Mouse (Mus musculus) neural tube, embryonic 10.5 days (tissue): ENCODE data around the gene Cacna2d1.

Experiments
- DNase-seq: peaks from one replicate; pipeline ENCODE4 v3.0.0-alpha.2; 2017; ENCODE audit warnings: low spot score; ENCODE audit errors: extremely low spot score

Gene Cacna2d1

GRCm38 (mm10) chr5:16136839-16137238, 202.3 kb downstream of the Cacna2d1 start:
- no peak for DNase-seq

DNA sequence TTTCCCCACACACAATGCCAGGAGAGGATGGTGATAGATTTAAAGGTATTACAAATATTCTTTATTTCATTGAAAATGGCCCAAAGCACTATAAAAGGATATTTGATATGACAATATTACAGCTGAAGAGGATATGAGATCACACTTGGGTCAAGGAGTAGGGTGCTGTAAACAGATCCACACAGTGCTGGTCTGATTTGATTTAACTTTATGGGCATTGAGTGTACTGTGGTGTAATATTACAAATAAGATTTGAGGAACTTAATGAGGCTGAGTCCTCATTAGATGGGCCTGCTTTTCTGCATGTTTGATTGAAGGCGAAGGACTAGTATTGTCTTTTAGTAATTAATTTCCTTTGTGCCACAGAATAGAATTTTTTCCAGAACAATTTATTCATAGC, 212.1 kb downstream of the Cacna2d1 start:
- DNase-seq: no peak

DNA sequence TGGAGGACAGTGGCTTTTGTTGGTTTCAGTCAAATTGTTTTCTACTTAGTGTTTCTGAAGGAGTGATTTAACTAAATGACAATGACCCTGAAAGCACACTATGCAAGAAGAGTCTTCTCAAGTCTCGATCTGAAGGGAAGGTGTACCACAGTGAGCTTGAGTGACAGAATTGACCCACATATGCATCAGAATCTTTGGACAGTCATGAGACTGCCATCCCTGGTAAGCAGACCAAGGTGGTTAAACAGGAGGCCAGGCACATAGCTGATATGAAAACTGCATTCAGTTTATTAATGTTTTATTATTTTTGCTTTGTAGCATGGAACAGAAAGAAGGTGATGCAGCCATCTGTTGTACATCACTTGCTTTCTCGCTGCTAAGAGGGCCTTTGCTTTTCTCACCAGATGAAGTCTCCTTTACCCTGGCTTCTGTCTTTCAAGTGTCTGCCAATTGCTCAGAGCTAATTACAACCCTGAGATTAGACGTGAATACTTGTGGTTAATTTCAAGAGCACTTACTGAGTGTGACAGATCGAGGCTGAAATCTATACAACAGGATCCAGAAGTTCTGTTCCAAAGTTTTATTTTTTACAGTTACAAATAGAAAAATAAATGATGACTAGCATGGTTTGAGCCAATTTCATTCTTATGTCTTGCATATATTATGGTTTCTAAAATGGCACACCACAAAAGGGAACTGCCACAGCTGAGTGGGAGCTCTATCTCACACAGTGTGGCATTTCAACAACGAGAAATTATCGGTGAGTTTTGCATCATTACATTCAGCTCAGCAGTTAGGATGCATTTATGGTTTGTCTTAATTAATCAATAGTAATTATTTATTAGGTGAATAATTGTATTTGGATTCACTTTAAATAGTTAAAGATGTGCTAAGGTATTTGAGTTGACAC, 221.1 kb downstream of the Cacna2d1 start:
- no peak for DNase-seq

- no peak for DNase-seq
These were observed 228.8 kb downstream of the Cacna2d1 start for GRCm38 (mm10) chr5:16163270-16163669.

DNA sequence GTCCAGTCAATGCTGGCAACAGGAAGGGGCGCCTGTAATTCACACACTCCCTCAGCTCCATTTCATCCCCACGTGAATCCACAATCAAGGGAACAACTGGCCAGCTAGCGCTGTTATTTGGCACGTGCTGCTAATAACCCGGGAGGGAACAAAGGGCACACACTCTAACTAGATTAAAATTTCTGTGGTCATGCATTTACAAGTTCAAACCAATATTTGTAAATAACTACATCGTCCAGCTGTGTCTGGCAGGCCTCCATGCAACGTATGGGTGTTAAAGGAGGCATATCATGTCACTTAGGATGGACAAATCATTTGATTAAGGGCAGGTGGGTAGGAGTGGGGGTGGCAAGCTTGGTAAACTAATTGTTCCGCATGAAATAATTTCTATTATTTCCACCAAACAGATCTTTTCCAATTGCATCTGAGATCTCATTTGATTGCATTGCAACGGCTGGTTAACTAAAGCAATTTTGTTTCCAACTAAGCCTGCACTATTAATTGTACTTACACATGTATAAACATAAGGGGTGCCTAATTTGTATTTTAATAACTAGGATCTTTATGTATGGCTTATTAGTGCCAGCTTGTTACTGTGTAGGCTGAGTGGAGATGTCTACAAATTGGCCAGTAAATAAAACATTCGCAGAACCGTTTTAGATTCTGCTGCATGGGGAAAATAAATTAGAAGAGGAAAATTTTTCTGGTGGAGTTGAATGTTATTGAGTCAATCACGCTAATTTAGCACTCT, 231.8 kb downstream of the Cacna2d1 start:
- no peak for DNase-seq

DNA sequence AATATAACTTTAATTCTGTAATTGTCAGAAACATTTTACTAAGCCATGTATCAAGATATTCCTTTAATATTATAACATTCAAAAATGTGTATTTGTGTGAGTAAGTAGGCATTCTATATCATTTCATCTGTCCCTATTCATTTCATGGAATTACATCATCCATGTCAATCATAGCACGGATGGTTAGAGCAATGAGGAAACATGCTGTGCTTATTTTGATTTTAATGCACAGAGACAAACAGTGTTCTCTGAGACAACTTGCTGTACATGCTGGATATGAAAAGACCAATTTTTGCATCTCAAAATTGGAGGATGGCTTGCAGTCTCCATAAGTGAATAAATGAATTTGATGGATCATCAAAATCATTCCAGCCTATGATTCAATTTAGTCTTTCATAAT, 232.4 kb downstream of the Cacna2d1 start:
- no peak for DNase-seq

DNA sequence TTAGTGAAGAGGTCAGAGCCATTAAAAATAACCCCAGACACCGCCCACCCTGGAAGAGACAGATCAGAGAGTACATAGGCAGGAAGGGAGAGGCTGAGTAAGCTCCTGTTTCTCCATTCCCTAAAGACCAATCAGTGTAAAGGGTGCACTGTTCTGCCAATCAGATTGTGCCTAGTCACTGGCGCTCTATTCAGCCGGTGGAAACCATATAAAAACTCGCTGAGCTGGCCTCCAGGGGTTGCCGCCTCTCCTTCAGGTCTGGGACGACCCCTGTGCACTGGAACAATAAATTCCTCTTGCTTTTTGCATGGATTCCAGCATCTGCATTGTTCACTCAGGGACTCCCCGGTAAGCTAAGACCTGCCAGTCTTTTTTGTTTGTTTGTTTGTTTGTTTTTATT, 246.6 kb downstream of the Cacna2d1 start:
- DNase-seq: no peak

DNA sequence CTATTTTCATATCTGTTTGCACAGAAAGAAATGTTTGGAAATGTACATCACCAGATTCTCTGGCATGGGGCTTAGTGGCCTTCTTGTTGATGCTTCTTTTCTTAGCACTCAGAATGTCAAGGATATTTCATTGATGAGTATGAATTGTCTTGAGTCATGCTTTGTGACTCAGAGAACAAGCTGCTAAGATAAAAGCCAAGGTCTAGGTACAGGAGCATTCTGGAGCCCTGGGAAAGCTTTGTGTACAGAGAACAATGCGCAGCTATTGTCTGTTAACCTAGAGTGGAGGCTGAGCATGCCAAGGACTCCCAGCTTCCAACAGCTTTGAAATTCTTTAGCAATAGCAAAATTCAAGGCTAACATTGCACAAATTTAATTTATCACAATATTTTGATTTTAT, 249.6 kb downstream of the Cacna2d1 start:
- DNase-seq: no peak

DNA sequence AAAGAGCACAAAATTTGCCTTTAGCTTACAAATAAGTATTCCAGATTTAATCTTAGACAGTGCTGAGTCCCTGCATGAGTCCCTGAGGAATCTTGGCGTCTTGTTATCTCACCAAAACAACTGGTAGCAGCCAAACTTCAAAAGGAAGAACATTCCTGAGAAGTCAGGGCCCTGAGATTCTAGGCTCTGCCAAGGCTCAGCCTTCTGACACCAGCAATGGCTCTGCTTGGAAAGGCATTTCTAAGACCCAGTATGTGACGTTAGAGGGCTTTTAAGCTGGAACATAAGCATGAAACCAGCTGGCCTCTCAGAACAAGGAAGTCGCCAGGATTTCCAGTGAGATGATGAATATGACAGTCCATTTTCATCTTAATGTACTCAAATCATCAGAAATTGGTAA, 253.4 kb downstream of the Cacna2d1 start:
- DNase-seq: no peak

GRCm38 (mm10) chr5:16189878-16190277, 255.4 kb downstream of the Cacna2d1 start:
- DNase-seq: no peak

GRCm38 (mm10) chr5:16191165-16191564, 256.7 kb downstream of the Cacna2d1 start:
- DNase-seq: no peak

DNA sequence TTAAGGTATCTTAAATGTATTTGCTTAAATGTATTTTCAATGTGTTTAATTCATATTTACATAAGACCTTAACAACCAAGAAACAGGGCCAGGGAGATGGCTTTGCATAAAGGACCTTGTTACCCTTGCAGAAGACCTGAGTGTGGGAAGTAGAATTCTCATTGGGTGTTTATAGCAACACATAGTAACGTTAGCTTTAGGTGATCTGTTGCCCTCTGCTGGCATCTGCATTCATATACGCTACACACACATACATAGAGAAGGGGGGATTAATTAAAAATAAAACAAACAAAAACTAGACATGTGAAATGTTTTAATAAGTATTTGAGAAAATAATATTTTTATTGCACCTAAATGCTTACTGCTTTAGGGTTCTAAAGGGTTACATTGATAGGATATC, 265.3 kb downstream of the Cacna2d1 start:
- no peak for DNase-seq

- no peak for DNase-seq
These were observed 287.5 kb downstream of the Cacna2d1 start for GRCm38 (mm10) chr5:16221960-16222359.

DNA sequence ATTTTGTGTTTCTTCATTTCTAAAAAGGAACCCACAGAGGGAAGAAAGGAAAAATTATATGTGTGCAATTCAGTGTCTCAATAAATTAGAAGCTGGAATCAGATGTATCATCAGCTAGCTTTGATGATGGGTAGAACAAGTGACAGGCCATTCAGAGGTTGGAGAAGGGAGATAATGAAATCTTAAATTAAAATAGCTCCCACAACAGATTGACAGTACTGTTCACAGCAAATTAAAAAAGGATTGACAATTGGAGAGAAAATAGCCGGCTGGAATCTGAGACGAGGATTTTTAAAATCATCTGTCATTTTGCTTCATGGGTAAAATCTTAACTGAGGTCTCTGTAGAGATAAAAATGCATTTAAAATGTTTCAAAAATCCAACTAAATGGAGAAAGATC, 290.9 kb downstream of the Cacna2d1 start:
- no peak for DNase-seq

DNA sequence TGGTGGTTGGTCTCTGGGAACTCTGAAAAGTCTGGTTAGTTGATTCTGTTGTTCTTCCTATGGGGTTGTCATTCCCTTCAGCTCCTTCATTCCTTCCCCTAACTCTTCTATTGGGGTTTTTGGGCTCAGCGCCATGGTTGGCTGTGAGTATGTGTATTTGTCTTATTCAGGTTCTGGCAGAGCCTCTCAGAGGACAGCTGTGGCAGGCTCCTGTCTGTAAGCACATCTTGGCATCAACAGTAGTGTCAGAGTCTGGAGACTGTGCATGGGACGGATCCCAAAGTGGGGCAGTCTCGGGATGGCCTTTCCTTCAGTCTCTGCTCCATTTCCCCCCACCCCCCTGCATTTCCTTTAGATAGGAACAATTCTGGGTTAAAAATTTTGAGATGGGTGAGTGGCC, 294.9 kb downstream of the Cacna2d1 start:
- DNase-seq: no peak

DNA sequence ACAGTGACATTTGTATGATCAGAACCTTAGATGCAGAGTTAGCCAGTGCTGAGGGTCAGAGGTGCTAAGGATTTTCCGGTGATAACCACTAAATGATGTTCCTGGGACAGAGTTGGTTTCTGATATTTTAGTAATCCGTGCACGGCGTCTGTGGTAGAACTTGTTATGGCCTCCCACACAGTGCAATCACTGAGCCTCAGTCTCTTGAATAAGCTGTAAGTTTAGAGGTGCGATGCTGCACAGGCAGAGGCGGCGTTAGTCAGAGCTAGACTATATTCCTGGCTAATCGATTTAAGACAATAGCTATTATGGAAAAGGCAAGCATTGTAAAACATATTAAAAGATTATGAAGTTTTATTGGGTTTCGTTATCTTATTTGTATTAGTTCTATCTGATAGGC, 297.0 kb downstream of the Cacna2d1 start:
- no peak for DNase-seq

GRCm38 (mm10) chr5:16234891-16235290, 300.4 kb downstream of the Cacna2d1 start:
- DNase-seq: no peak

DNA sequence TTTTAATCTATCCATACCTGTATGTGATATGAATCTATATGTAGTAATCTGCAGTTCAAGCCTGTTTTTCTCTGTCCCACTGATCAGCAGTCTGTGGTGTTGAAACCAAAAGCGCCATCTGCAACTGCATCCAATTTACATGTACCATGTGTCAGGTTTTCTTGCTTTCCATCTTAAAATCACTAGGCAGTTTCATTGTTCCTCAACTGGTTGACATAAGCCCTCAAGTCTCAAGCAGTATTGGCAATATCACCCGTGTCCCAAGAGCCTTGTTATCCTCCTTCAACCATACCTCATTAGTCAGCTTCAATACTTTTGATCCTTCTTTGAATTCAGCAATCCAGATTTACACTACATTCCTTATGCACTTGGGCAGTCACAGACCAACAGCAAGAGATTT, 301.4 kb downstream of the Cacna2d1 start:
- no peak for DNase-seq

DNA sequence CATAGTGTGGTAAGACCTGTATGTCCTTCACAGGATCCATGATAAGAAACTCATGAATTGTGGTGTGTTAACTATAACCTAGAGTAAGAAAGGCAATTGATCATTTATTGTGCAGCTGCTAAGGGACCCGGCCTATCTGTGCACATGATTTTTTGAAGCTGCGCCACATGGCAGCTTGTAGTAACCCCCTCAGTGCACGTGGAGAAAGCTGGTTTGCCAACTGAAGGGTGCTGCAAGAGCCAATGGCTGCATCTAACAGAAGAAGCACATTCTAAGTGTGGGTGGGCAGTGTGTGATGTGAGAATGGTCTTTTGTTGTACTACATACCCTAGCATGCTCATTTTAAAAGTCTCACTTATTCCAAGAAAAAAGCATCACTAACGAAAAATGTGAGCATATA, 302.1 kb downstream of the Cacna2d1 start:
- DNase-seq: no peak

DNA sequence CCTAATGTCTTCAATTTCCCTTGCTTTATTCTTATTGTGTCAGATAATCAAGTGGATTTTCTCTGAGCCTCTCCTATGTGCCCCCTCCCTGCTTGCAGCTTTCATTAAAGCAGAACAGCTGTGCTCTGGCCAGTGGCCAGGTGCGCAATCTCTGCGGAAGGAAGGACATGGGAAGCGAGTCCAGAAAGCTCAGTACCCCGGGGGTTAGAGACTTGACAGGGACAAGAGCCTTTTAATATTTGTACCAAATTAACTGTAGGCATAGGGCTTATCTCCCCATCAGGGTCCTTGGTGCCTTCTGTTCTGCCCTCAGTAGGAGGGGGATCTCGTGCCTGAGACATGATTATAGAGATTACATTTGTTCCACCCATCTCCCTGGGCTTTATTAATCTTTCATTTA, 303.5 kb downstream of the Cacna2d1 start:
- no peak for DNase-seq

DNA sequence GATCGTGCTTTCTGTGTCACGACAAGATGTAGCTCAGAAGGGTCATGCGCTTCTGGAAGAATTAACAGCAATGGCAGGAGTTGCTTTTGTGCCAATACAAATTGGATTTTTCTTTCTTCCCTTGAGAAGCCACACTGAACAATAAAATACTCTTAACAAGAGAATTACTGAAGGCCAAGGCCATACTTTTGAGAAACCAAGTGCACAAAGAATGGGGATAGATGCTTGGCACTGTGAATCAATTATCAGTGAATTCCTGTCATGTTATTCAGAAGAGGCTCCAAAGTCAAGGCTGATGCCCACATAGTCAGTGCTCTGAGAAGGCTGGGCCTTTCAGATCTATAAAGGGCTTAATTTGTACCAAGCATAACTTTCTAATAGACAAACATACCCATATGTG, 305.8 kb downstream of the Cacna2d1 start:
- no peak for DNase-seq

- DNase-seq: no peak
These were observed 309.1 kb downstream of the Cacna2d1 start for GRCm38 (mm10) chr5:16243599-16243998.
